Mouse (Mus musculus) kidney, adult 11 months (tissue): ENCODE results near the gene Zranb3.
"Not testable (repeated sequence)": the region's sequence is repeated elsewhere in the genome, so short reads cannot be mapped to it uniquely, and the experiment has no call there.

ENCODE experiments used
- DNase-seq: peaks from one replicate; pipeline ENCODE4 v3.0.0; 2022

Zranb3 gene

GRCm38 (mm10) chr1:128058625-128059024 is 44.2 kb downstream of the Zranb3 start:
- DNase-seq = no peak

- DNase-seq = no peak
These were observed 45.6 kb downstream of the Zranb3 start for GRCm38 (mm10) chr1:128057269-128057668.

- no peak for DNase-seq
These were observed 55.9 kb downstream of the Zranb3 start for GRCm38 (mm10) chr1:128046920-128047319.

GRCm38 (mm10) chr1:128046455-128046854 is 56.4 kb downstream of the Zranb3 start:
- no peak for DNase-seq

GRCm38 (mm10) chr1:128044181-128044580 is 58.7 kb downstream of the Zranb3 start:
- no peak for DNase-seq

- no peak for DNase-seq
These were observed 66.6 kb downstream of the Zranb3 start for GRCm38 (mm10) chr1:128036296-128036695.

- DNase-seq = no peak
These were observed 70.7 kb downstream of the Zranb3 start for GRCm38 (mm10) chr1:128032123-128032522.

GRCm38 (mm10) chr1:128031524-128031923 is 71.3 kb downstream of the Zranb3 start:
- no peak for DNase-seq

- DNase-seq = no peak
These were observed 78.3 kb downstream of the Zranb3 start for GRCm38 (mm10) chr1:128024363-128025114.

- DNase-seq = no peak
These were observed 82.7 kb downstream of the Zranb3 start for GRCm38 (mm10) chr1:128020001-128020770.

- DNase-seq = no peak
These were observed 86.8 kb downstream of the Zranb3 start for GRCm38 (mm10) chr1:128016035-128016492.

- no peak for DNase-seq
These were observed 89.0 kb downstream of the Zranb3 start for GRCm38 (mm10) chr1:128013698-128014386.

GRCm38 (mm10) chr1:128009751-128010150 is 93.1 kb downstream of the Zranb3 start:
- DNase-seq = no peak

GRCm38 (mm10) chr1:128006042-128006600 is 96.7 kb downstream of the Zranb3 start:
- not testable (repeated sequence) for DNase-seq

- DNase-seq = no peak
These were observed 98.5 kb downstream of the Zranb3 start for GRCm38 (mm10) chr1:128004371-128004720.

- no peak for DNase-seq
These were observed 99.0 kb downstream of the Zranb3 start for GRCm38 (mm10) chr1:128003712-128004370.

GRCm38 (mm10) chr1:128002159-128002558 is 100.7 kb downstream of the Zranb3 start:
- DNase-seq = no peak

GRCm38 (mm10) chr1:128000931-128001330 is 101.9 kb downstream of the Zranb3 start:
- not testable (repeated sequence) for DNase-seq

- DNase-seq = no peak
These were observed 109.0 kb downstream of the Zranb3 start for GRCm38 (mm10) chr1:127993892-127994291.

- peak; percentile 36 for DNase-seq
These were observed 112.7 kb downstream of the Zranb3 start for GRCm38 (mm10) chr1:127989876-127990731.

- DNase-seq = no peak
These were observed 113.5 kb downstream of the Zranb3 start for GRCm38 (mm10) chr1:127989387-127989786.

GRCm38 (mm10) chr1:127988246-127988645 is 114.6 kb downstream of the Zranb3 start:
- DNase-seq = no peak
